Mouse (Mus musculus) kidney, postnatal 0 days (tissue): ENCODE data around the gene Syna. TPM values are rescaled to one million over a fixed set of nuclear protein-coding genes. Genes with fewer than 3 reads are reported as not detected.
A peak's percentile ranks its signal among the peaks of the same experiment; 100 is the strongest.

Experiments
- ATAC-seq: fragments of 200-750 bp; cut with Nextera tagmentation; replicated peaks from 2 replicates; pipeline ENCODE4 v1.8.0; 2017; ENCODE audit warnings: low read depth, moderate number of reproducible peaks, moderate TSS enrichment, moderate library complexity; ENCODE audit not compliant: low FRiP score
- DNase-seq: peaks from one replicate; pipeline ENCODE4 v3.0.0-alpha.2; 2016; ENCODE audit warnings: low spot score
- H3K27ac ChIP-seq: fragments of 300-500 bp; sonication (generic); 2 replicates; pipeline ENCODE4 v1.5.1; 2014; ENCODE audit warnings: mild to moderate bottlenecking
- H3K27me3 ChIP-seq: fragments of 300-500 bp; sonication (generic); 2 replicates; pipeline ENCODE4 v1.6.1; 2014; ENCODE audit warnings: low read length, mixed read lengths; ENCODE audit not compliant: insufficient read depth
- H3K36me3 ChIP-seq: fragments of 300-500 bp; sonication (generic); 2 replicates; pipeline ENCODE4 v1.6.1; 2014; ENCODE audit warnings: low read length, mixed read lengths; ENCODE audit not compliant: insufficient read depth
- H3K4me1 ChIP-seq: fragments of 300-500 bp; sonication (generic); replicated peaks from 2 replicates; pipeline ENCODE4 v1.6.1; 2014; ENCODE audit warnings: antibody characterized with exemption, low read length, mixed read lengths; ENCODE audit not compliant: insufficient read depth
- H3K4me2 ChIP-seq: fragments of 300-500 bp; sonication (generic); 2 replicates; pipeline ENCODE4 v1.6.1; 2014; ENCODE audit warnings: mild to moderate bottlenecking, low read length, moderate library complexity, mixed read lengths
- H3K4me3 ChIP-seq: fragments of 300-500 bp; sonication (generic); replicated peaks from 2 replicates; pipeline ENCODE4 v1.5.1; 2014; ENCODE audit warnings: low read depth, low read length
- H3K9ac ChIP-seq: fragments of 300-500 bp; sonication (generic); 2 replicates; pipeline ENCODE4 v1.6.1; 2014; ENCODE audit warnings: low read depth, low read length
- H3K9me3 ChIP-seq: fragments of 300-500 bp; sonication (generic); replicated peaks from 2 replicates; pipeline ENCODE4 v1.6.1; 2016; ENCODE audit warnings: low read length, inconsistent platforms, mixed read lengths
- CTCF ChIP-seq: IDR thresholded peaks from 2 replicates; pipeline ENCODE4 v1.5.1; 2016; ENCODE audit warnings: antibody characterized with exemption, low read depth, mild to moderate bottlenecking, moderate library complexity
- WGBS: fragments of 180-500 bp; shearing (Covaris S2); extraction: QIAGEN DNeasy Blood & Tissue Kit; methylation state at CpG from one replicate; pipeline ENCODE4 v1.1.7; 2014; 5-methylcytosine and 5-hydroxymethylcytosine counted together
- polyA plus RNA-seq: library from polyadenylated mRNA; unstranded; fragments of >200 nt; fragmentation: Nextera tagmentation; extraction: Ambion mirVana; gene quantifications from 2 replicates; pipeline ENCODE4 v1.2.1, GENCODE M21; 2015

Gene Syna
- polyA plus RNA-seq, 1 experiment from 2014 or later, result 0.32 TPM

GRCm38 (mm10) chr5:134549640-134550168, 10.3 kb downstream of the Syna start:
- DNase-seq, result no peak
- Histone ChIP-seq H3K4me1 (peaks cover 16% of the 10 kb centered on the region; the same call in 1 of the 2 replicates), H3K4me2 (no peak overlapping the region), H3K36me3 (no peaks in the 10 kb centered on the region), H3K4me3 (no peak overlapping the region), H3K9me3 (no peaks in the 10 kb centered on the region), H3K9ac (no peak overlapping the region), H3K27ac (no peak overlapping the region), H3K27me3 (no peaks in the 10 kb centered on the region)
- ATAC-seq, result no peak
- WGBS, result 86% methylated on average over 2 of the region's 3 CpGs
- TF ChIP-seq CTCF, result no peak

DNA sequence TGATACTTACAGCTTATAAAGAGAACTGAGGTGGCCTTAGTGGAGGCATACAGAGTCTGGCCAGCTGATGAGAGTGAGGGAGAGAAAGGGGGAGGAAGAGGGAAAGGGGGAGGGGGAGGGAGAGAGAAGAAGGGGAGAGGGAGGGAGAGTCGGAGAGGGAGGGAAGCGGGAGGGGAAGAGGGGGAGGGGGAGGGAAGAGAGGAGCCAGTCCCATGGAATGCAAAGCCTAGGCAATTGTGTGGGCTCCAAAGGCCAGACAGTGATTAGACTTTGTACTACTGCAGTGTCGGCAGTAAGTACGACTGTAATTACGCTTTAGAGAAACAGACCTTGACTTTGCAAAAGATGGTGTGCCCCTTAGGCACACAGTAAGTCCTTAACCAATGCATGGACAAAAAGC, 11.7 kb downstream of the Syna start:
- Histone ChIP-seq H3K27me3 (no peaks in the 10 kb centered on the region), H3K4me3 (no peak overlapping the region), H3K4me1 (peaks cover 16% of the 10 kb centered on the region; the same call in 1 of the 2 replicates), H3K9me3 (no peaks in the 10 kb centered on the region), H3K9ac (no peak overlapping the region), H3K27ac (no peak overlapping the region), H3K36me3 (no peaks in the 10 kb centered on the region), H3K4me2 (no peak overlapping the region)
- WGBS, result 32% methylated on average over 5 of the region's 5 CpGs
- DNase-seq (peak; percentile 45), ATAC-seq (no peak)
- no peak for TF ChIP-seq CTCF

GRCm38 (mm10) chr5:134546790-134547189, 13.2 kb downstream of the Syna start:
- H3K36me3 ChIP-seq, result no peaks in the 10 kb centered on the region
- no peak overlapping the region for H3K9ac ChIP-seq
- H3K4me3 ChIP-seq, result no peak overlapping the region
- peaks cover 12% of the 10 kb centered on the region; the same call in 1 of the 2 replicates for H3K4me1 ChIP-seq
- 77% methylated on average over 7 of the region's 7 CpGs for WGBS
- H3K9me3 ChIP-seq, result no peaks in the 10 kb centered on the region
- H3K27me3 ChIP-seq, result no peaks in the 10 kb centered on the region
- no peak overlapping the region for H3K4me2 ChIP-seq
- ATAC-seq, result no peak
- H3K27ac ChIP-seq, result no peak overlapping the region
- TF ChIP-seq CTCF, result no peak
- no peak for DNase-seq

DNA sequence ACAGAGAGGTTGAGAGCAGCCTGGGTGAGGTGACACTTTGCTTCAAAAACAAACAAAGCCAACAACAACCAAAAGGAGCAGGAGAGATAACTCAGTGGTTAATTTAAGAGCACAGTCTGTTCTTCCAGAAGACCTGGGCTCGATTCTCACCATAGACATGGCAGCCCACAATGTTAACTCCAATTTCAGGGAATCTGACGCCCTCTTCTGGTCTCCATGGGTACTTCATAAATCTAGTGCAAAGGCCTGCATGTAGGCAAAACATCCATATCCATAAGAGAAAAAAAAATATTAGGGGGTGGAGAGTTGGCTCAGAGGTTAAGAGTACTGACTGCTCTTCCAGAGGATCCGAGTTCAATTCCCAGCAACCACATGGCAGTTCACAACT, 14.7 kb downstream of the Syna start:
- TF ChIP-seq CTCF, result peak; percentile 57
- Histone ChIP-seq H3K36me3 (no peaks in the 10 kb centered on the region), H3K27ac (no peak overlapping the region), H3K9ac (no peak overlapping the region), H3K4me1 (peaks cover 19% of the 10 kb centered on the region; the same call in 1 of the 2 replicates), H3K4me3 (no peak overlapping the region), H3K4me2 (no peak overlapping the region), H3K27me3 (no peaks in the 10 kb centered on the region), H3K9me3 (no peaks in the 10 kb centered on the region)
- ATAC-seq (no peak), DNase-seq (peak; percentile 25)
- 58% methylated on average over 3 of the region's 3 CpGs for WGBS

- 50% methylated on average over 19 of the region's 19 CpGs for WGBS
- no peak for ATAC-seq
- no peak overlapping the region for H3K9ac ChIP-seq
- H3K4me2 ChIP-seq, result no peak overlapping the region
- H3K4me1 ChIP-seq, result peaks cover 24% of the 10 kb centered on the region; the same call in 1 of the 2 replicates
- no peaks in the 10 kb centered on the region for H3K36me3 ChIP-seq
- no peak overlapping the region for H3K4me3 ChIP-seq
- no peak for TF ChIP-seq CTCF
- no peaks in the 10 kb centered on the region for H3K27me3 ChIP-seq
- H3K9me3 ChIP-seq, result no peaks in the 10 kb centered on the region
- H3K27ac ChIP-seq, result no peak overlapping the region
- DNase-seq, result peak; percentile 71
Measured at GRCm38 (mm10) chr5:134544516-134545241, 15.3 kb downstream of the Syna start.

DNA sequence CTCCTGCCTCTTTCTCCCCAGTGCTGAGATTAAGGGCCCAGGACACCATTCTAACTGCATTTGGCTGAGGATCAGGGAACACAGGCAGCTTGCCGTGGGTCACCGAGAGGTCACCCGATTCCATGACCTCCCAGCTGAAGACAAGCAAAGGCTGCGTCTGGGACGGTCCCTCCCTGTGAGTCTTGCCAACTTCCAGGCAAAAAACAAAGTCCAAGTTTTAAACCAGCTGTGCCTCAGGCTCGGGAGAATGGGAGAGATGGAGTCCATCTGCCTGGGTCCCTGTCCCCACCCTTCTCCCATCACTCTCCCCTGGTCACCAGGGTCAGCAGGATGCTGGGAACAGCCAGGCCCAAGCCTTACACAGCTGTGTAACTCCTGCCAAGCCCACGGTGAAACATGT, 18.3 kb downstream of the Syna start:
- Histone ChIP-seq H3K9ac (no peak overlapping the region), H3K4me2 (no peak overlapping the region), H3K4me3 (no peak overlapping the region), H3K4me1 (peaks cover 29% of the 10 kb centered on the region; the same call in 1 of the 2 replicates), H3K27me3 (no peaks in the 10 kb centered on the region), H3K36me3 (no peaks in the 10 kb centered on the region), H3K9me3 (no peaks in the 10 kb centered on the region), H3K27ac (peak overlapping the region; percentile 90; the same call in 1 of the 2 replicates)
- no peak for TF ChIP-seq CTCF
- WGBS, result 22% methylated on average over 7 of the region's 7 CpGs
- ATAC-seq, result peak; percentile 59; the same call in 1 of the 2 replicates
- peak; percentile 87 for DNase-seq
